Mouse (Mus musculus) midbrain, postnatal 0 days (tissue): ENCODE measurements at regions not wholly inside any gene's neighbourhood (a gene's known extent, or its start where the extent isn't known, plus 50 kb on each side); places are given as distances from the start of the nearest gene placed in this dataset.

Experiments
- ATAC-seq: fragments of 200-750 bp; cut with Nextera tagmentation; 2 replicates; pipeline ENCODE4 v1.8.0; 2017; ENCODE audit warnings: moderate number of reproducible peaks, mild to moderate bottlenecking, moderate TSS enrichment, moderate library complexity; ENCODE audit not compliant: low FRiP score
- DNase-seq: peaks from one replicate; pipeline ENCODE4 v3.0.0-alpha.2; 2015; ENCODE audit warnings: low spot score
- H3K27ac ChIP-seq: fragments of 300-500 bp; sonication (generic); 2 replicates; pipeline ENCODE4 v1.5.1; 2014; ENCODE audit warnings: low read depth, mild to moderate bottlenecking, low read length, mixed read lengths
- H3K27me3 ChIP-seq: fragments of 300-500 bp; sonication (generic); 2 replicates; pipeline ENCODE4 v1.6.1; 2014; ENCODE audit warnings: low read length, control low read depth, mixed read lengths; ENCODE audit not compliant: insufficient read depth
- H3K36me3 ChIP-seq: fragments of 300-500 bp; sonication (generic); 2 replicates; pipeline ENCODE4 v1.6.1; 2014; ENCODE audit warnings: low read length, control low read depth, mixed read lengths; ENCODE audit not compliant: insufficient read depth
- H3K4me1 ChIP-seq: fragments of 300-500 bp; sonication (generic); 2 replicates; pipeline ENCODE4 v1.6.1; 2014; ENCODE audit warnings: mild to moderate bottlenecking, control low read depth, antibody characterized with exemption, low read length, mixed read lengths; ENCODE audit not compliant: insufficient read depth
- H3K4me2 ChIP-seq: fragments of 300-500 bp; sonication (generic); 2 replicates; pipeline ENCODE4 v1.6.1; 2014; ENCODE audit warnings: low read depth, mild to moderate bottlenecking, low read length, mixed read lengths; ENCODE audit not compliant: poor library complexity, severe bottlenecking
- H3K4me3 ChIP-seq: fragments of 300-500 bp; sonication (generic); 2 replicates; pipeline ENCODE4 v1.5.1; 2014; ENCODE audit warnings: low read depth, mild to moderate bottlenecking, low read length, moderate library complexity
- H3K9ac ChIP-seq: fragments of 300-500 bp; sonication (generic); replicated peaks from 2 replicates; pipeline ENCODE4 v1.6.1; 2014; ENCODE audit warnings: mild to moderate bottlenecking, low read length, moderate library complexity, mixed read lengths; ENCODE audit not compliant: poor library complexity, severe bottlenecking
- H3K9me3 ChIP-seq: fragments of 300-500 bp; sonication (generic); 2 replicates; pipeline ENCODE4 v1.6.1; 2016; ENCODE audit warnings: low read length, control low read depth
- CTCF ChIP-seq: IDR thresholded peaks from 2 replicates; pipeline ENCODE4 v1.5.1; 2016; ENCODE audit warnings: antibody characterized with exemption, mild to moderate bottlenecking
- WGBS: fragments of 180-500 bp; shearing (Covaris S2); extraction: QIAGEN DNeasy Blood & Tissue Kit; methylation state at CpG from one replicate; pipeline ENCODE4 v1.1.7; 2014; 5-methylcytosine and 5-hydroxymethylcytosine counted together

DNA sequence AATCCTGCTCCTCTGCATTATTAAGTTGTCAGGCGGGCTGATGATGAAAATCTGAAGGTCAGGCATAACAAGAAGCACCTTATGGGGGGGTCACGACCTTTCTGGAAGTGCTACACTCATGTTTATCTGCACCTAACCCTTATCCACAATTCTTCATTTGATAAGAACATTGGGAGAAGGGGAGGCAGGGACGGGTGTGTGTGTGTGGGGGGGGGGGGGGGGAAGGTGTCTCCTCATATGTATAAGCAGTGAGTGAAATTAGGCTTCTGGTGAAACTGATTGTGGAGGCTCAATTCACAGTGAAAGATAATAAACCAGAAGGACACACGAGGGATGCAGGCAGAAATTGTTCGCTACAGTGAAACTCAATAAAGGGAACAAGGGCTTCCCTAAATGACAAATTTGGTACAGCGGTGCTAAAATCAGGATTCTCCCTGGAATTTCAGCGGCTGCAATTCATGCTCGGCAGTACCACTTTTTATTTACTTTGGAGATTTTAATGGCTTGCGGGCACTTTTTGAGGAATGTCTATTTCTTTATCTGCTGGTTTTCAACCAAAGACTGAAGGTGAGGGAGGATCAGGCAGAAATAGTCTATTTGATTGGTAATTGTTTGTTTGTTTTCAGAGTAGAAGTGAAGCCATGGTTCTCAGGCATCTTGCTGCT, 327.2 kb downstream of the Gm10295 start:
- DNase-seq (peak; percentile 6), ATAC-seq (no peak)
- no peaks in the 10 kb centered on the region for H3K9me3 ChIP-seq
- H3K4me2 ChIP-seq = peak overlapping the region; percentile 65
- H3K27ac ChIP-seq = 0 out of 2 replicates have a peak overlapping the region, but pooled peaks have one; percentile 3
- H3K36me3 ChIP-seq = no peaks in the 10 kb centered on the region
- H3K4me3 ChIP-seq = peak overlapping the region; percentile 29
- no peak for TF ChIP-seq CTCF
- H3K27me3 ChIP-seq = no peaks in the 10 kb centered on the region
- H3K9ac ChIP-seq = 0 out of 2 replicates have a peak overlapping the region, but pooled peaks have one; percentile 48
- WGBS = 21% methylated on average over 9 of the region's 9 CpGs
- H3K4me1 ChIP-seq = no peaks in the 10 kb centered on the region

DNA sequence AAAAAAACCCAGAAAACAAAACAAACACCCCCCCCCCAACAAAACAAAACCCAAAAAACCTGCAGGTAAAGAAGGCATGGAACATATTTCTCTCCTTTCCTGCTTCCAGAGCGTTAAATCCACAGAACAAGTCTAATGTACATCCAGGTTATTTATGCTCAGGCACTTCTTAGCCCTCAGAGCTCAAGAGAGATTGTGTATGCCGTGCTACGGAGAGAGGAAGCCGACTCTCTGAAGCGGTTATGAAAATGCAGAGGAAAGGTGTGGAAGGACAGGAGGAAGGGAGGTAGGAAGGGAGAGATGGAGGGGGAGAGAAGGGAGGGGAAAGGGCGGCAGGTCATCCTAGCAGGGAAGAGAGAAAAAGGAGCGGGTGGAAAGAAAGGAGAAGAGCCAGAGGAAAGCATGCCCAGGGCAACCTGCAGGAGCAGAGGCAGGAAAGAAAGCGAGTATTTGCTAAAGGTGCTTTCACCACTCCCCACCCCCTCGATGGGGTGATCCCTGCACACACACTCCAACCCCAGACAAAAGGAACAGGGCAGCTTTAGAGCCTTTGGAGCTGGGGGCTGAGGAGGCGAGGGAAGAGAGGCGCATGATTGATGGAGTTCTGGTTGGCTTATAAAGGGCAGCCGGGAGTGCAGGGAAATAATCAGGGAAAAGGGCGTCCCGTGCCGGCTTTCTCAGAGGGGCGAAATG, 327.9 kb downstream of the Gm10295 start:
- no peaks in the 10 kb centered on the region for H3K36me3 ChIP-seq
- WGBS = 5% methylated on average over 15 of the region's 16 CpGs
- DNase-seq (peak; percentile 24), ATAC-seq (no peak)
- H3K4me3 ChIP-seq = peak overlapping the region; percentile 29
- H3K9ac ChIP-seq = peak overlapping the region; percentile 48; the same call in 1 of the 2 replicates
- no peaks in the 10 kb centered on the region for H3K4me1 ChIP-seq
- H3K9me3 ChIP-seq = no peaks in the 10 kb centered on the region
- TF ChIP-seq CTCF = no peak
- H3K27me3 ChIP-seq = no peaks in the 10 kb centered on the region
- H3K27ac ChIP-seq = 0 out of 2 replicates have a peak overlapping the region, but pooled peaks have one; percentile 3
- peak overlapping the region; percentile 65 for H3K4me2 ChIP-seq
